In genomic region chr16:92552858-92553257, GRCm38 (mm10) we compare ENCODE assay signal across 27 mouse cellular contexts.
DNase-seq lines count a peak whose midpoint lies in the region; ATAC-seq and TF ChIP-seq lines count a peak whose summit lies in the region.
"Had no signal": no experiment of that assay in that cellular context is flagged by ENCODE, and none has a peak within 500 bp of the region (broad histone marks: within the 10 kb centered on the region; RNA-seq: fewer than 3 reads in every experiment).

No protein-coding gene starts in this region.

- DNase-seq in heart, adult 2 months: no peak
- DNase-seq in lung, embryonic 14.5 days: peak; percentile 26
- DNase-seq in lung, adult 2 months: no peak
- DNase-seq in CH12.LX (ENCODE audit: extremely low read depth): peak; percentile 22
- DNase-seq in thymus, postnatal 36 days: no peak
- DNase-seq in ovary, adult 18-20 months (ENCODE audit: low spot score): no peak
- DNase-seq: adrenal gland, postnatal 10 days; cerebellum, adult 2 months; cerebellum, postnatal 25 days; gastrocnemius, postnatal 36 days; kidney, adult 11 months; kidney, postnatal 36 days; lung, postnatal 4 days; thymus, adult 2 months had no signal

- no peaks in the 10 kb centered on the region for H3K79me2 ChIP-seq in heart, adult 2 months (replicated peaks; ENCODE audit: control insufficient read depth, insufficient read depth, low read length)
- H3K79me2 ChIP-seq in CH12.LX (replicated peaks; ENCODE audit: control insufficient read depth, extremely low read depth, insufficient read depth, poor library complexity, severe bottlenecking): no peaks in the 10 kb centered on the region

- WGBS in heart, embryonic 11.5 days (ENCODE audit: insufficient replicate concordance): 7% methylated on average over 11 of the region's 11 CpGs
- WGBS in heart, adult 2 months: 12% methylated on average over 11 of the region's 11 CpGs
- 17% methylated on average over 11 of the region's 11 CpGs for WGBS in lung, embryonic 14.5 days
- WGBS in lung, adult 2 months: 34% methylated on average over 11 of the region's 11 CpGs
- WGBS in intestine, embryonic 16.5 days: 26% methylated on average over 11 of the region's 11 CpGs

- H3K4me2 ChIP-seq in heart, embryonic 11.5 days: peak overlapping the region; percentile 31; the same call in 1 of the 2 replicates
- no peak overlapping the region for H3K4me2 ChIP-seq in lung, embryonic 14.5 days
- peak overlapping the region; percentile 57 for H3K4me2 ChIP-seq in CH12.LX (ENCODE audit: insufficient read depth, low read depth, poor library complexity, severe bottlenecking)
- no peak overlapping the region for H3K4me2 ChIP-seq in intestine, embryonic 16.5 days (ENCODE audit: low read depth, low read length)
- H3K4me2 ChIP-seq: forebrain, embryonic 13.5 days; kidney, embryonic 15.5 days; limb, embryonic 13.5 days; neural tube, embryonic 15.5 days had no signal

- no peaks in the 10 kb centered on the region for H3K9me3 ChIP-seq in heart, embryonic 11.5 days (replicated peaks; ENCODE audit: control insufficient read depth, low read length)
- no peaks in the 10 kb centered on the region for H3K9me3 ChIP-seq in lung, embryonic 14.5 days (ENCODE audit: low read depth, low read length)
- no peaks in the 10 kb centered on the region for H3K9me3 ChIP-seq in CH12.LX (replicated peaks; ENCODE audit: low read length)
- H3K9me3 ChIP-seq in intestine, embryonic 16.5 days (ENCODE audit: control insufficient read depth, low read length): no peaks in the 10 kb centered on the region
- H3K9me3 ChIP-seq: forebrain, embryonic 13.5 days; kidney, embryonic 15.5 days; limb, embryonic 13.5 days; midbrain, embryonic 10.5 days; neural tube, embryonic 15.5 days had no signal

- H3K27ac ChIP-seq in heart, embryonic 11.5 days (ENCODE audit: low read depth, low read length): no peak overlapping the region
- H3K27ac ChIP-seq in heart, adult 2 months: no peak overlapping the region
- H3K27ac ChIP-seq in lung, embryonic 14.5 days (ENCODE audit: low read depth): no peak overlapping the region
- H3K27ac ChIP-seq in CH12.LX (ENCODE audit: insufficient read depth, low read depth): no peak overlapping the region
- no peak overlapping the region for H3K27ac ChIP-seq in intestine, embryonic 16.5 days (ENCODE audit: low read length)
- H3K27ac ChIP-seq: forebrain, embryonic 13.5 days; kidney, embryonic 15.5 days; limb, embryonic 13.5 days; liver, embryonic 14.5 days; midbrain, embryonic 10.5 days; neural tube, embryonic 15.5 days had no signal

- dilution Hi-C loops in CH12.LX (cut with MboI; ENCODE audit: extremely low pct_ligation_motif_present, extremely low pct_unique_long_range_greater_than_20kb, low sequenced_read_pairs): no loop called here

- no peak for ATAC-seq in heart, embryonic 11.5 days (replicated peaks; ENCODE audit: insufficient number of reproducible peaks, low FRiP score, low TSS enrichment)
- no peak for ATAC-seq in lung, embryonic 14.5 days (ENCODE audit: insufficient read depth)
- peak; percentile 52; the same call in 1 of the 2 replicates for ATAC-seq in intestine, embryonic 16.5 days
- ATAC-seq: activated CD4-positive, CD25-positive, alpha-beta regulatory T cell, adult 4 months; CD4-positive, CD25-positive, alpha-beta regulatory T cell, adult 4 months; forebrain, embryonic 13.5 days; hindbrain, embryonic 16.5 days; midbrain, embryonic 16.5 days had no signal

- TF ChIP-seq EP300 in heart, adult 2 months (IDR thresholded peaks at IDR 0.05; ENCODE audit: insufficient read depth, low read depth, low read length): no peak
- TF ChIP-seq EP300 in CH12.LX (IDR thresholded peaks at IDR 0.05; ENCODE audit: low read length): no peak

- 0 out of 2 replicates have a peak, but pooled peaks cover 2% of the 10 kb centered on the region for H3K4me1 ChIP-seq in heart, embryonic 11.5 days (ENCODE audit: control insufficient read depth, insufficient read depth, low read length)
- no peaks in the 10 kb centered on the region for H3K4me1 ChIP-seq in heart, adult 2 months (ENCODE audit: control insufficient read depth, insufficient read depth, low read length)
- no peaks in the 10 kb centered on the region for H3K4me1 ChIP-seq in lung, embryonic 14.5 days (ENCODE audit: insufficient read depth)
- no peaks in the 10 kb centered on the region for H3K4me1 ChIP-seq in lung, adult 2 months (ENCODE audit: control insufficient read depth, insufficient read depth, low read length)
- H3K4me1 ChIP-seq in CH12.LX (ENCODE audit: control insufficient read depth in 1 of 2, insufficient read depth in 2 of 2): peaks cover 0 to 8% of the 10 kb centered on the region in 2 experiments; a peak in 2 of 4 replicates
- H3K4me1 ChIP-seq in intestine, embryonic 16.5 days (ENCODE audit: control insufficient read depth, insufficient read depth, low read length): no peaks in the 10 kb centered on the region
- H3K4me1 ChIP-seq: midbrain, embryonic 10.5 days; neural tube, embryonic 15.5 days had no signal

- H3K4me3 ChIP-seq in heart, embryonic 11.5 days (ENCODE audit: low read depth, low read length): no peak overlapping the region
- H3K4me3 ChIP-seq in heart, adult 2 months: no peak overlapping the region
- H3K4me3 ChIP-seq in lung, embryonic 14.5 days (ENCODE audit: low read depth, low read length): no peak overlapping the region
- no peak overlapping the region for H3K4me3 ChIP-seq in lung, adult 2 months (replicated peaks; ENCODE audit: extremely low read depth, low read depth, low read length)
- H3K4me3 ChIP-seq in CH12.LX (replicated peaks in 1 of 3; ENCODE audit: low read depth in 2 of 3, low read length in 2 of 3, poor library complexity in 1 of 3): no peak overlapping the region
- no peak overlapping the region for H3K4me3 ChIP-seq in intestine, embryonic 16.5 days (ENCODE audit: low read length)
- H3K4me3 ChIP-seq: erythroblast, embryonic 14.5 days; forebrain, embryonic 13.5 days; kidney, embryonic 15.5 days; limb, embryonic 13.5 days; midbrain, embryonic 10.5 days; neural tube, embryonic 15.5 days had no signal

- in situ Hi-C loops in CH12.LX (cut with MboI; ENCODE audit: low pct_ligation_motif_present, low pct_unique_long_range_greater_than_20kb, low sequenced_read_pairs): loop anchor here (10.0 to 25.0 kb wide), 4 partner anchors 434 to 902 kb away; no protein-coding TSS in a partner anchor

- H3K36me3 ChIP-seq in heart, embryonic 11.5 days (ENCODE audit: control insufficient read depth, insufficient read depth, low read length): no peaks in the 10 kb centered on the region
- no peaks in the 10 kb centered on the region for H3K36me3 ChIP-seq in heart, adult 2 months (ENCODE audit: control insufficient read depth, insufficient read depth, low read length)
- no peaks in the 10 kb centered on the region for H3K36me3 ChIP-seq in lung, embryonic 14.5 days (ENCODE audit: insufficient read depth)
- no peaks in the 10 kb centered on the region for H3K36me3 ChIP-seq in CH12.LX (replicated peaks in 1 of 2; ENCODE audit: control insufficient read depth in 1 of 2, insufficient read depth in 1 of 2, low read length in 1 of 2)
- H3K36me3 ChIP-seq in intestine, embryonic 16.5 days (ENCODE audit: control insufficient read depth, insufficient read depth, low read length): no peaks in the 10 kb centered on the region
- H3K36me3 ChIP-seq: kidney, embryonic 15.5 days; limb, embryonic 13.5 days; midbrain, embryonic 10.5 days; neural tube, embryonic 15.5 days had no signal

- intact Hi-C loops in heart, adult 2 months (cut with DNase I): no loop called here

- no peaks in the 10 kb centered on the region; the same call in 1 of the 2 replicates for H3K27me3 ChIP-seq in heart, embryonic 11.5 days (ENCODE audit: control insufficient read depth, insufficient read depth, low read length)
- H3K27me3 ChIP-seq in heart, adult 2 months (ENCODE audit: control insufficient read depth, insufficient read depth, low read length): no peaks in the 10 kb centered on the region
- H3K27me3 ChIP-seq in lung, embryonic 14.5 days (ENCODE audit: insufficient read depth, low read length): no peaks in the 10 kb centered on the region
- H3K27me3 ChIP-seq in CH12.LX (replicated peaks): peaks cover 2% of the 10 kb centered on the region
- no peaks in the 10 kb centered on the region for H3K27me3 ChIP-seq in intestine, embryonic 16.5 days (replicated peaks; ENCODE audit: control insufficient read depth, insufficient read depth, low read length)
- H3K27me3 ChIP-seq: forebrain, embryonic 13.5 days; kidney, embryonic 15.5 days; limb, embryonic 13.5 days; neural tube, embryonic 15.5 days had no signal

- no peak for TF ChIP-seq RAD21 in CH12.LX (IDR thresholded peaks at IDR 0.05; ENCODE audit: low read depth, low read length)

- no peak for TF ChIP-seq POLR2A in heart, adult 2 months (IDR thresholded peaks at IDR 0.05; ENCODE audit: insufficient read depth, low read depth, low read length)
- no peak for TF ChIP-seq POLR2A in lung, adult 2 months (IDR thresholded peaks at IDR 0.05; ENCODE audit: borderline replicate concordance, extremely low read depth, low read depth, low read length)
- no peak for TF ChIP-seq POLR2A in CH12.LX (IDR thresholded peaks at IDR 0.05; ENCODE audit: low read depth, low read length)

- TF ChIP-seq CTCF in heart, adult 2 months (IDR thresholded peaks at IDR 0.05): no peak
- TF ChIP-seq CTCF in lung, embryonic 14.5 days (IDR thresholded peaks at IDR 0.05; ENCODE audit: low read depth): no peak
- TF ChIP-seq CTCF in lung, adult 2 months (IDR thresholded peaks at IDR 0.05; ENCODE audit: insufficient read depth, low read length): no peak
- no peak for TF ChIP-seq CTCF in CH12.LX (conservative IDR thresholded peaks at IDR 0.05 in 1 of 2, IDR thresholded peaks at IDR 0.05 in 1 of 2; ENCODE audit: low read depth in 2 of 2, low read length in 2 of 2)

- H3K9ac ChIP-seq in heart, embryonic 11.5 days (ENCODE audit: low read depth, low read length): no peak overlapping the region
- no peak overlapping the region for H3K9ac ChIP-seq in heart, adult 2 months (ENCODE audit: low read depth, low read length)
- no peak overlapping the region for H3K9ac ChIP-seq in lung, embryonic 14.5 days
- no peak overlapping the region for H3K9ac ChIP-seq in CH12.LX (ENCODE audit: insufficient read depth, low read depth)
- no peak overlapping the region for H3K9ac ChIP-seq in intestine, embryonic 16.5 days (ENCODE audit: low read depth, low read length)
- H3K9ac ChIP-seq: forebrain, embryonic 13.5 days; kidney, embryonic 15.5 days; limb, embryonic 13.5 days; liver, embryonic 14.5 days; neural tube, embryonic 15.5 days had no signal

TF ChIP-seq in CH12.LX, 34 proteins besides CTCF, POLR2A, EP300 and RAD21 (continues in another document):
- TF ChIP-seq NELFE (IDR thresholded peaks at IDR 0.05; ENCODE audit: low read depth, low read length): no peak
- no peak for TF ChIP-seq E2F4 (IDR thresholded peaks at IDR 0.05; ENCODE audit: insufficient replicate concordance, low read depth, low read length)
- TF ChIP-seq IRF4 (IDR thresholded peaks at IDR 0.05; ENCODE audit: low read depth, low read length): no peak
- no peak for TF ChIP-seq USF1 (IDR thresholded peaks at IDR 0.05; ENCODE audit: low read depth, low read length)
- TF ChIP-seq TCF12 (IDR thresholded peaks at IDR 0.05; ENCODE audit: low read depth, low read length): no peak
- TF ChIP-seq UBTF (IDR thresholded peaks at IDR 0.05; ENCODE audit: low read depth, low read length): no peak
- TF ChIP-seq TBP (conservative IDR thresholded peaks at IDR 0.05; ENCODE audit: low read depth, low read length): no peak
- TF ChIP-seq PAX5 (IDR thresholded peaks at IDR 0.05; ENCODE audit: low read length): no peak

Comparison
In these comparisons a context has a peak if more than half of its experiments do, and no peak if none do; other contexts are left out.
1. DNase-seq: peak in lung, embryonic 14.5 days (single experiment) and CH12.LX (single experiment); none in heart, adult 2 months (0 of 2), lung, adult 2 months (single experiment), thymus, postnatal 36 days (0 of 2) and ovary, adult 18-20 months (single experiment).
2. H3K4me2 ChIP-seq: peak in heart, embryonic 11.5 days (single experiment) and CH12.LX (single experiment); none in lung, embryonic 14.5 days (single experiment) and intestine, embryonic 16.5 days (single experiment).